Mouse (Mus musculus) neutrophil, adult 5-6 weeks (primary cell): ENCODE measurements around the gene D11Wsu47e. TPM values are rescaled to one million over a fixed set of nuclear protein-coding genes. Genes with fewer than 3 reads are reported as not detected.

ENCODE experiments used
- ATAC-seq: fragments of 151-379, 151-347 bp; 2 replicates; pipeline ENCODE4 v1.8.0; 2017; ENCODE audit warnings: mild to moderate bottlenecking, moderate TSS enrichment; ENCODE audit not compliant: insufficient number of reproducible peaks, poor library complexity, low FRiP score, severe bottlenecking; ENCODE audit errors: extremely low read depth
- total RNA-seq: library from RNA; stranded (forward); fragments of 200-1000 nt; gene quantifications from 2 replicates; pipeline ENCODE4 v1.2.3, GENCODE M21; 2017

Gene D11Wsu47e
- total RNA-seq, 1 experiment from 2014 or later, result 36.5 TPM

DNA sequence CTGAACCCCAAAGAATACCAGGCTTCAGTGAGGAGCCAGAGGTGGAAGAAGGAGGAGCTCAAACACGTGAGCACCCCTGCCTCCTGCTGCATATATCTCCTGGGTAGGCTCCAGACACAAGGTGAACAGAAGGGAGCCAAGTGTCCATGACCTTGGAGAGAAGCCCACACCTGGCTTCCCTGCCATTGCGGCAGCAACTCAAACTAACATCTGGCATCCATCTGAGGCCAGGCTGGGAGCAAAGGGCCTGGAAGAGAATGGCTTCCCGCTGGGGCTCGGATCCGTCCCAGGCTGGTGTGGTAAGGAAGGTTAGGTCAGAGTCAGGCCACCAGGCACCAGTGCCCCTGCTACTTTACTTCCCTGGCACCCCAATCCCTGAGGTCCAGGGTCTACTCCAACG is 43.8 kb downstream of the D11Wsu47e start:
- no peak for ATAC-seq

GRCm38 (mm10) chr11:113729239-113729638 is 45.0 kb downstream of the D11Wsu47e start:
- ATAC-seq, result no peak

GRCm38 (mm10) chr11:113729917-113730316 is 45.7 kb downstream of the D11Wsu47e start:
- ATAC-seq, result no peak

DNA sequence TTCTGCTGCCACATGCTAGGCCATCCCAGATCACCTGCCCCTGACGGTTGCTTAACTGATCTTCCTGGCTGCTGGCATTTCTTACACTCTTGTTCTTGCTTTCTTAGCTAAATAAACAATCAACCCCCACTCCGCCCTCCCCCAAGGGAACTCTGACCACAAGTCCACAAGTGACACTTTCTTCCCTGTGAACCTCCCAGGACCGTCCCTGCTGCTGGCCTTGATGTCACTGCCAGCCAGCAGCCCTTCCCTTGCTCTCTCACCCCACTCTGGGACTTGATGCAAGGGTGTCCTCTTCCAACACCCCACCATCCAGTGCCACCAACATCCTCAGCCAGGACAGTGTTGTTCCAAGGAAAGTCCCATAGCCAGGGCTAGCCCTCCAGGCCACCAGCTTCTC is 46.7 kb downstream of the D11Wsu47e start:
- no peak for ATAC-seq

DNA sequence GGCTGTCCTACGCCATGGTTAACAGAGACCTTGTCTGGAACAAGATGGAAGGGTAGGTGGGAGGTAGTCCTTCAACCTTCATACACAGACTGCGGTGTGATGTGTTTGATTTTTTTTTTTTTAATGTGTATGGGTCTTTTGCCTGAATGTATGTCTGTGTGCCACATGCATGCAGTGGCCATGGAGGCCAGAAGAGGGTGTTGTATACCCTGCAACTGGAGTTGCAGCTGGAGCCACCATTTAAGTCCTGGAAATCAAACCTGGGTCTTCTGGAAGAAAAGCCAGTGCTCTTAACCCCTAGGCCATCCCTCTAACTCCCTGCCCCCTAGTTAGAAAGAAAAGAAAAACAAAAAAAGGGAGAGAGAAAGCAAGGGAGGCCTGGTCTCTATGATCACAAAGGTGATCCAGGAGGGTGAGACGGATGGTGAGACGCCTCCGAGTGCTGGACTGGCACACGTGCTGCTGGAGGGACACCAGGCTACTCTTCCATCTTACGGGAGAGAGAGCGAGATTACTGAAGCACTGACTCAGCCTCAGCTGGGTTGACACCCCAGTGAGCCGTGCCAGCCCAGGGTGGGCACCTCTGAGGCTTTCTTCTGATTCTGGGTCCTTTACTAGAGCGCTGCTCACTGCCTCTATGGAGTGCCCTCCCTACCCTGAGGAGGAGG is 47.9 kb downstream of the D11Wsu47e start:
- ATAC-seq, result no peak

DNA sequence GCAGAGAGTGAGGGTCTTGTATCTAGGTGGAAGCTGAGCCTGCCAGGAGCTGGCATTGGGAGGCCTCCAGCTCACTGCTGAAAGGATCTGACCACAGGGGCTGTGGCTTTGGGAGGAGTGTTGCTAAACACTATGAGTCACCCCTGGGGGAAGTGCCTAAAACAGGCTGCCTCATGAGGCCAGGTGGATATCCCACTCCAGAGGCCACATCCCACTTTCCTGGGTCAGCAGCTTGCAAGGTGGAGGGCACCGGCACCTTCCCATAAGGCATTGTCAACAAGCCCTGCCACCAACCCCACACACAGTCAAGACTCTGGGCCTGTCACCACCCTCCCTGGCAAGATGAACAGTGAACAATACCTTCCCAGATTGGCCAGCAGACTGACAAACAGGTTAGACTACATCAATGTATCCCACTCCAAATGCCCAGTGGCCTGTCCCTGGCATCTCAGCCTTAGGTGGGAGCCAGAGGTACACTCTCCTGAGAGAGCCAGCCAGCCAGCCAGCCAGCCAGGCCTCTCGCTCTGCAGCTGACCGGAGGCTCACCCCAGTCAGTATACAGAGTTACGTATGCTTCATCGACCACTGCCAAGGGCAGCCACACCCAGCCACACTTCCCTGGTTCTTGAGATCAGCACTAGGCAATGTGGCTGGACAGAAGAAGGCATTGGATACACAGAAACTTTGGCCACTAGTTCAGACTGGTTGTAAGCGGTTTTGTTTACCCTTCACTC is 49.6 kb downstream of the D11Wsu47e start:
- peak; percentile 49 for ATAC-seq

GRCm38 (mm10) chr11:113735151-113735550 is 50.9 kb downstream of the D11Wsu47e start:
- ATAC-seq, result no peak

- no peak for ATAC-seq
Measured at GRCm38 (mm10) chr11:113736848-113737552, 52.8 kb downstream of the D11Wsu47e start.

- ATAC-seq, result no peak
Measured at GRCm38 (mm10) chr11:113737553-113737854, 53.3 kb downstream of the D11Wsu47e start.

DNA sequence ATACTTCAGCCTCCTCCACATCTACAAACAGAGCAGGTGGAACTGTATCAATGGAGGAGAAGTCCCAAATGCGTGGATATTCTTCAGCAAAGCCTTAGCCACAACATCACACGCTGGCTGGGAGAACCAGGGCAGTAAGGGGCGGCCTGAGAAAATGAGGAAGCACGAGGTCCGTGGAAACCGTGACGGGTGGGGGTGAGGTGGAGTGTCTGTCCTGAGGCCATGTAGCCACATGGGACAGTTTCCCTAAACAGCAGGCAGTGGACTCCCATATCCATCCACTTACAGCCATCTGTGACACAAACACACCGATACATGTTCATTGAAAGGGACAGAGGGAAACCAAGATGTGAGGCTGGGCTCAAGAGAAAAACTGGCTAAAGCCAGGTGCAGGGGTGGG is 53.7 kb downstream of the D11Wsu47e start:
- ATAC-seq, result peak; percentile 71

GRCm38 (mm10) chr11:113739213-113739612 is 55.0 kb downstream of the D11Wsu47e start:
- no peak for ATAC-seq

DNA sequence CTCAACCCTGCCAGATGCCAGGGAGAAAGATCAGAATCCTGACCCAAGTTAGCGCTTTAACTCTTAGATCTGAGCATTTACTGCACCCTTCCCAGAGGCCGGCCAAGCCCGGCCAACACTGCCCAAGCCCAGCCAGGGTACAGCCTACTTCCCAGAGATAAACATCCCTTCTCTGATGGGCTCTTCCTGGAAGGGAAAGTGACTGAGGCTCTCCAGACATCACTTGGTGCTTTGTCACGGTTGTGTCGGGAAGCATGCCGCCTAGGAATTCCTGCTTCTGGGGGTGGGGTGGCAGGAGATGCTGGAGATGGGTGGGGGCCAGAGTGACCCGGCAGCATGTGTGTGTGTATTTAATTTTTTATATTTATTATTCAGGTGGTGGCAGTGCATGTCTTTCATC is 55.9 kb downstream of the D11Wsu47e start:
- no peak for ATAC-seq

- ATAC-seq, result no peak
Measured at GRCm38 (mm10) chr11:113742998-113743397, 58.8 kb downstream of the D11Wsu47e start.

Other genes with a start within 250 kb of the D11Wsu47e start
- gene Sstr2, start 65.1 kb upstream of the D11Wsu47e start, total RNA-seq, result not detected in 2 replicates
- gene Cog1, start 35.2 kb upstream of the D11Wsu47e start, total RNA-seq, result 36.3 and 37.8 TPM in 2 replicates
- gene Slc39a11, start 34.3 kb upstream of the D11Wsu47e start, total RNA-seq, result 3.3 and 3.9 TPM in 2 replicates
- 34.7 and 39.0 TPM in 2 replicates for gene Fam104a, start 257 bp upstream of the D11Wsu47e start, total RNA-seq
- gene Cpsf4l, start 25.6 kb downstream of the D11Wsu47e start, total RNA-seq, result not detected in 2 replicates
- gene Cdc42ep4, start 67.5 kb downstream of the D11Wsu47e start, total RNA-seq, result 14.5 and 17.9 TPM in 2 replicates